ENCODE assay signal across 8 mouse cellular contexts in genomic region chr16:35983517-35984101, GRCm38 (mm10). TPM values are rescaled to one million over a fixed set of nuclear protein-coding genes. Genes with fewer than 3 reads are reported as not detected.
DNase-seq lines count a peak whose midpoint lies in the region; ATAC-seq lines count a peak whose summit lies in the region.

No protein-coding gene starts in this region.

- H3K27me3 ChIP-seq in hindbrain, embryonic 13.5 days: peaks cover 8% of the 10 kb centered on the region; the same call in 1 of the 2 replicates

- H3K4me2 ChIP-seq in hindbrain, embryonic 13.5 days: peak overlapping the region; percentile 63

- under 1% methylated on average over 73 of the region's 86 CpGs for WGBS in hindbrain, embryonic 13.5 days

- peak overlapping the region; percentile 99 for H3K27ac ChIP-seq in hindbrain, embryonic 13.5 days

- peak; percentile 80 for ATAC-seq in hindbrain, embryonic 13.5 days (ENCODE audit: low FRiP score)

- peak overlapping the region; percentile 95 for H3K9ac ChIP-seq in hindbrain, embryonic 13.5 days

- H3K4me3 ChIP-seq in hindbrain, embryonic 13.5 days: peak overlapping the region; percentile 88

- H3K36me3 ChIP-seq in hindbrain, embryonic 13.5 days: no peaks in the 10 kb centered on the region

- DNase-seq in T-cell, adult 2 months (ENCODE audit: low spot score): peak; percentile 92
- DNase-seq in cerebellum, postnatal 10 days: peak; percentile 84 to 86
- DNase-seq in frontal cortex, postnatal 10 days (ENCODE audit: low spot score in 2 of 2): peak; percentile 70 to 72
- peak; percentile 41 for DNase-seq in left cerebral cortex, adult 11 months (ENCODE audit: low spot score)
- peak; percentile 68 for DNase-seq in lung, postnatal 25 days (ENCODE audit: low spot score)
- DNase-seq in retina, postnatal 7 days (ENCODE audit: low read depth, low spot score): peak; percentile 50
- DNase-seq in urinary bladder, postnatal 14 days (ENCODE audit: low spot score): peak; percentile 64

- H3K4me1 ChIP-seq in hindbrain, embryonic 13.5 days (replicated peaks): peaks cover 30% of the 10 kb centered on the region

- H3K9me3 ChIP-seq in hindbrain, embryonic 13.5 days: peaks cover 3% of the 10 kb centered on the region; the same call in 1 of the 2 replicates

RNA-seq across cellular contexts. Expression of gene Kpna1, which starts 5.1 kb away (rescaled TPM):
- 79.2 and 82.8 TPM in 2 replicates for polyA plus RNA-seq in hindbrain, embryonic 13.5 days (2015; fragmentation: Nextera tagmentation; extraction: Ambion mirVana)

RNA-seq across cellular contexts. Expression of gene Dtx3l, which starts 44.7 kb away (rescaled TPM):
- polyA plus RNA-seq in hindbrain, embryonic 13.5 days (2015; fragmentation: Nextera tagmentation; extraction: Ambion mirVana): 1.3 and 1.5 TPM in 2 replicates

RNA-seq across cellular contexts. Expression of gene Parp9, which starts 45.3 kb away (rescaled TPM):
- polyA plus RNA-seq in hindbrain, embryonic 13.5 days (2015; fragmentation: Nextera tagmentation; extraction: Ambion mirVana): 1.8 and 1.9 TPM in 2 replicates

RNA-seq across cellular contexts. Expression of gene Wdr5b, which starts 57.4 kb away (rescaled TPM):
- polyA plus RNA-seq in hindbrain, embryonic 13.5 days (2015; fragmentation: Nextera tagmentation; extraction: Ambion mirVana): 14.1 and 14.8 TPM in 2 replicates

Comparison
In these comparisons a context has a peak if more than half of its experiments do, and no peak if none do; other contexts are left out.
1. Peak in every context shown above with its lines: DNase-seq, ATAC-seq, H3K4me3 ChIP-seq and H3K27ac ChIP-seq.
2. DNase-seq: peak in every context shown above with its lines; median percentile 92 in T-cell, adult 2 months; 85 in cerebellum, postnatal 10 days; 71 in frontal cortex, postnatal 10 days; 68 in lung, postnatal 25 days; 64 in urinary bladder, postnatal 14 days; 50 in retina, postnatal 7 days; 41 in left cerebral cortex, adult 11 months.